Mouse (Mus musculus) embryo, embryonic 9.5 days (tissue): ENCODE results near the gene Nsl1.
A peak's percentile ranks its signal among the peaks of the same experiment; 100 is the strongest.
"Not testable (repeated sequence)": the region's sequence is repeated elsewhere in the genome, so short reads cannot be mapped to it uniquely, and the experiment has no call there.

Source experiments
- DNase-seq: peaks from one replicate; pipeline ENCODE4 v3.0.0-alpha.2; 2017; ENCODE audit errors: extremely low spot score

Nsl1 gene

DNA sequence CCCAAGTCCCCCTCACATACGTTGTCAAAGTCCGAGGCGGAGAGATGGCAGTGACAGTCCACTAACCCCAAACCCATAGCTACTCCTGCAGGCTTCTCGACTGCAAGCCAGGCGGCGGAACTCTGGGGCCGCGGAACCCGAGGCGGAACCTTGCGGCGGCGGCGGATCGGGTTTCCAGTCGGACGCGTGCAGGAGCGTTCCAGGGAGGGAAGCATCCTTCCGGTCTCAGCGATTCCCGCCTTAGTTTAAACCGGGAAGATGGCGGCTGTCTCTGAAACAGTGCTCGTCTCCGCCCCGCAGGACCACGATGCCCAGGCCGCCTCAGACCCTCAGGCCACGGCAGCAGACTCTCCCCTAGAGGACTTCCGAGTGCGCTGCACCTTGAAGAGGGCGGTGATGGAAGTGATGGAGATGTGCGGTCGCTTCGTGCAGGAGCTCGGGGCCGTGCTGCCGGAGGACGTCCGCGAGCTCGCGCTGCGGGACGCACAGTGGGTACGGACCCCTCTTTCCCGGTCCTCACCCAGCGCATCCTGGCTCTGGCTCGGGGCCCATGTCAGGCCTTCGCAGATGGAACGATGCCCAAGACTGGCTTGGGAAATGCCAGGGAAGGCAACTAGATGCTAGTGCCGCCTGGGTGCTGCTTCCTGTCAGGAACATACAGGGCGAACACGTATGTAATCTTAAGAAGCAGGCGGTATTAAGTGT lies at the start of gene Nsl1, which contains the start of gene Tatdn3:
Gene Nsl1, plus strand, starts transcription at position 232 of the 705 bp plus-strand sequence.
Gene Tatdn3, minus strand, starts transcription at position 152 of the 705 bp plus-strand sequence.
- peak; percentile 93 for DNase-seq

DNA sequence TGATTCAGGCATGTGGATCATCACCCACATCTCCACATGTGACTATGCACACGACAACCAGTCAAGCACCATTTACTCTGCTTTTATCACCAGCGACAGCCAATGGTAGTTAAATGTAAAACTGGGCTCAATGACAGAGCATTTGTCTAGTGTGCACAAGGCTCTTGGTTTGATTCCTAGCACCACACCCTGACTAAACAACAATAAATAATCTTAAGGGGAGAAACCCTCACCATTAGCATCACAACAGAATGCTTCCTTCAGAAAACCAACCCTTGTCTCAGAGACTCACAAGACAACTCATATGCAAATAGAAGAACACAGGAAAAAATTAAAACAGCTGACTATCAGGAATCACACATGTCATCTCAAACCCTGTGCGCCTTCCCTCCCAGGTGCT lies 48.5 kb upstream of the Nsl1 start:
- DNase-seq, result no peak

DNA sequence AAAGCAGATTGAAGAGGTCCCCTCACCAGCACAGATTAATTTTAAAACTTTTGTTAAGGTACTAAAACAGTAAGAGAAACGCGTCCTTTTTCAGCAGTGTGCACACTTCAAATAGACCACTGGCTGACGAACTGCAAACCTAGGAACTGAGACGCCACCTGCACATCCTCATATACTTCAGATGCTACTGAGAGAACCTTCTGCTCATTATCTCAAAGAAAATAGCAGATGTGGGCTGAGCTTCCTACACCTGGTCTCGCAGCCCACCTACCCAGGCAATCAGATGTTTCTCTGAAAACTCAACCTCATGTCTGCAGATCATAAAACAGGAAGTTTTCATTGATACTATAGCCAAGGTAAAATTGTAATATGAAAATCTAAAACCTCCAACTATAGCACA lies 43.0 kb upstream of the Nsl1 start:
- DNase-seq, result no peak

DNA sequence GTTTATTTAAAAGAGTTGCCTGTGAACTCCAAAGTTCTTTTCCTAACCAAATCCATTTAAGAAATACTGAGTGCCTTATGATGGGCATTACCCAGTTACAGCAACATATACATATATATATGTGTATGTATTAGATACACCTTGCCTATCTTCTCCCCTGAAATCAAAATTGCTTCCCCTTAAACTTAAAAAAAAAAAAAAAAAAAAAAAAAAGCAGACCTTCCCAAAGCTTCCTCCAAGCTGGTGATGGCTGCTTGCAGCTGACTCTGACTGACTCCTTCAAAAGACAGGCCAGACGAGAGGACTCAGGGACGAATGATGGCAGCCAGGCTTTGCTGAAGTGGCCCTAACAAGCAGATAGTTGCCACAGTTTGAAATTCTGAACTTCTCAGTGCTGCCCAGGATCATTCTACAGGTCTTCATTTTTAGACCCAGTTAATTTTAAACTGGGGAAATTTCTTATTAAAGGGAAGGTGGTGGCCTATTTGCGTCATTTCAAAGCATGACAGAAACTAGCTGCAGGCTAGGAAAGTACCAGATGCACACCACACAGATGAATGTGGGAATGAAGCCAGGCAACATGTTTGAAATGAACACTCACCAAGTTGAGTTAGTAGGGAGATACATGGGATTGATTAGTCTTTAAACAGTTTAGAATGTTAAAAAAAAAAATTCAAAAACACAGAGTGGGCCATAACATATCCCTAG lies 42.4 kb upstream of the Nsl1 start:
- no peak for DNase-seq

DNA sequence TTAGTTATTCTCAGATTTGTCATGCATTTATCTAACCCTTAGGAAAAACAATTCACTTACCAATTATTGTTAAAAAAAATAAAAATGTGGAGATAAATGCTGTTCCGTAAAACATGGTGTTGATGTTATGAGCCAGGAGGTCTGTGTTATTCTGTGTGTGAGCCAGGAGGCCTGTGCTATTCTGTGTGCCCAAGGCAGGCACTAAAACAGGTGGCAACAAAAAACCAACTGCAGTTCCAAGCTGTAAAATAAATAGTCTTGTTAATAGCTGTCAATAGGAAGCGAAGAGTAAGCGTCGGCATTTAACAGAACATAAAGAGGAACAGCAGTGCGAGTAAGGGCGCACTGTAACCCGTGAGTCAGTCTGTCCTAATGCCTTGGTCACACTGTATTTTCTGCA lies 41.8 kb upstream of the Nsl1 start:
- DNase-seq, result no peak

DNA sequence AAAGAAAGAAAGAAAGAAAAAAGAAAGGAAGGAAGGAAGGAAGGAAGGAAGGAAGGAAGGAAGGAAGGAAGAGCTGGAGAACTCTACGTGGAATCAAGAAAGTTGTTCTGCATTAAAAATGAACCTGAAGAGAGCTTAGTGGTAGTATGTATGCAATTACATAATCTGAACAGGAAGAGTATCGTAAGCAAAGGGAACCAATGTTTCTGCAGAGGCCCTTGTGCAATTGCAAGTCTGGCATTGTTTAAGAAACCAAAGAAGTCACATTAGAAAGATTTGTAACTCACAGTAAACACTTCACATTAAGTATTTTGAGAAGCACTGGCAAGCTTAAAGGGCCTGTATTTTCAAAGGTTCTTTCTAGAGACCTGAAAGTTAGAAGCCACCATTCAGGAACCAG lies 39.7 kb upstream of the Nsl1 start:
- DNase-seq, result no peak

DNA sequence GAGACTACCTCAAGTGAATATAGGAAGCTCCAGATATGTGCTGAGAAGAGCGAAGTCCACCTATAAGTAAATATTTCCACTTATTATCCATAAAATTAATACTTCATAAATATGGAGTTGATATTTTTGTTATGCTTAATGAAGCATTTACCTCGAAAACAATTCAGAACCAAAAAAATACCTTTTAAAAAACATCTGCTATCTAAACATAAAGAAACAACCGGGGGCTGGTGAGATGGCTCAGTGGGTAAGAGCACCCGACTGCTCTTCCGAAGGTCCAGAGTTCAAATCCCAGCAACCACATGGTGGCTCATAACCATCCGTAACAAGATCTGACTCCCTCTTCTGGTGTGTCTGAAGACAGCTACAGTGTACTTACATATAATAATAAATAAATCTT lies 39.0 kb upstream of the Nsl1 start:
- DNase-seq, result not testable (repeated sequence)

DNA sequence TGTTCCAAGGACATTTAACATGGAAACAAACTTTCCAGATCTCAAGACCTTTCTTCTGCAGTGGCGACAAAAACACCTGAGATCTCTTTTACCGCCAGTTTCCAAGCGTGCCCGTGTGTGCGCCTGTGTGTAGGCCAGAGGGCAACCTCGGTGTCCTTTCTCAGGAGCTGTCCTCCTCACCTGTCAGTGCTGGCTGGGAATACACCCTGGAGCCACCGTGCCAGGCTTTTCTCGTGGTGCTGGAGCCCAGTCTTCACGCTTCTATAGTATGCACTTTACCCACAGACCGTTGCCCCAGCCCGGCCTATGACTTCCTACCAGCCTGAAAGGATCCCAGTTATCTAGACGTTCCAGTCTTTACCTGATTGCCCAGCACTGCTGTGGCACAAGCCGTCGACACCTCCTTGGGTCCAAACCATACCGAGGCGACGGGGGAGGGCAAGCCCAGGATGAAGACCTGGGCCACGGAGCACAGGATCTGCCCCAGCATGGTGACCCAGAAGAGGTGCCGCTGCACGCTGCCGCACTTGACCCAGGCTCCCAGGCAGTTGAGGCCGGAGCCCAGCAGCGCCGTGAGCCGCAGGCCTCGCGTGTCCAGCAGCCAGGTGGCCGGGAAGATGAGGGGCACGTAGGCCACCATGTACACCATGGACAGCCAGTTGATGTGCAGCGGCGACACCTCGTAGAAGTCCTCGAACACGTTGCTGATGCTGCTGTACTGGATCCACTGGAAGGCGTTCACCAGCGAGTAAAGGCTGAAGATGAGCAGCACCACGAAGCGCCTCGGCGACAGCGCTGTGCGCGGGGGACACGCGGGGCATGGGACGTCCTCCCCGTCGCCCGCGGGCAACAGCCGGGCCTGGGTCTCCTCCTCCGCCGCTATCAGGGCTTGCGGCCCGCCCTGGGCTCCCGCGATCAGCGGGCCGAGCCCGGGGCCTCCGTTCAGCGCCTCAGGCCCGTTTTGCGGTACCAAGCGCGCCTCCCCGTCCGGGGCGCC lies 37.5 kb upstream of the Nsl1 start:
- DNase-seq, result no peak

DNA sequence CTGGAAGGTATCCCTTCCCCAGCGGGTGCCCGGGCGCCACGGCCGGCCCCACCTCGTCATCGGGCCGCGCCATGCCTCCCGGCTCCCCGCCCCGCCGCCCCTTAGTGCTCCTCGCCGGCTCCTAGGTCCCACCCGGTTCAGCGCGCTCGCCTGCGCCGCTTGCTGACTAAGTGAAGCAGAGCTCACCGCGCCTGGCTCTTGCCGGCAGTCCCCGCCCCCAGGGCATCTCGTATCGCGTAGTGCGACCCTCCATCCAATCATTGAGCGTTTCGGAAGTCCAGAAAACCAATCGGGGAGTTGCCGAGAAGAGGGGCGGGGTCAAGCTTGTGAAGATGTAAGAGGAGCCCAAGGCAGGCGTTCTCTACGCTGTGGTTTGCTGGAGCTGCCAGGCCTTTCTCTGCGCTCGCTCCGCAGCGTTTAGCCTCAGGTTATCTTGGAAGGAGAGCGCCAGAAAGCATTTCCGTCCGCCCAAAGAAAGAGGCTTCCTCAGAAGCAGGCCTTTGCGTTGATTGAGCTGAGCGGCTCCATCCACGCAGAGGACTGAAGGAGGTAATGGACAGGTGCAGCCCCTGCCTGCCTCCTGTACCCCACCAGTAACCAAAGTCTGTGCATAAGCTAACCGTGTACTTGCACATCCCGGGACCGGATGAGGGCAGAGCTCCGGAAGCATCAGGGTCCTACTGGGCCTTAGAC lies 36.6 kb upstream of the Nsl1 start, which contains the start of gene Flvcr1:
Gene Flvcr1, minus strand, starts transcription at position 138 of the 693 bp plus-strand sequence.
- DNase-seq, result peak; percentile 97

DNA sequence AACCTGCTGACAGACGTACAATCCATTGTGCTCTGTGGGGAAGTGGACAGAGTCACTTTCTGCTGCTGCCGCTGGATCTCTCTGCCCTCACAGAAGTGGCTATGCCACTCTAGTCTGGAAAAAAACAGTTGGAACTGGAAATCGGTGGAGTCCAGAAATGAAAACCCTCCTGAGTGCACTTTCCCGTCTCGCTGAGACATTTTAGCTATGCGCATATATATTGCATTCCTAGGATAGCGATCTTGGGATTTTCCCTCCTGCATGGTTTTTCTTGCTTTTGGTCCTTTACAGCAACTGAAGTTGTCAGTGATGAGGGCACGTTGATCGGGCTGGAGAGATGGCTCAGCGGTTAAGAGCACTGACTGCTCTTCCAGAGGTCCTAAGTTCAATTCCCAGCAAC lies 32.6 kb upstream of the Nsl1 start:
- no peak for DNase-seq

DNA sequence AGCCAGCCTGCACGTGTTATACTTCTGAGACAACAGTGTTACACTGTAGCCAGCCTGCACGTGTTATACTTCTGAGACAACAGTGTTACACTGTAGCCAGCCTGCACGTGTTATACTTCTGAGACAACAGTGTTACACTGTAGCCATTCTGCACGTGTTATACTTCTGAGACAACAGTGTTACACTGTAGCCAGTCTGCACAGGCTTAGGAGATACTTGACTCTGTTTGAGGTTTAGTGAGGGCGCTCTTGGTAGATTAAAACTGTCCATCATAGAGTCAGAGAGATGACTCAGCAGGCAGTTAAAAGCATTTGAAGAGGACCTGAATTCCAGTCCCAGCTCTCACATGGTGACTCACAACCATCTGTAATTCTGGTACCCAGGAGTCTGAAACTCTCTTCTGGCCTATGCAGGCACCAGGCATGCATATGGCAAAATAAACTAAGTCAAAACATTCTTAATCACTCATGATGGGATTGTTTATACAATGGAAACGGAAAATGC lies 31.8 kb upstream of the Nsl1 start:
- DNase-seq, result not testable (repeated sequence)

DNA sequence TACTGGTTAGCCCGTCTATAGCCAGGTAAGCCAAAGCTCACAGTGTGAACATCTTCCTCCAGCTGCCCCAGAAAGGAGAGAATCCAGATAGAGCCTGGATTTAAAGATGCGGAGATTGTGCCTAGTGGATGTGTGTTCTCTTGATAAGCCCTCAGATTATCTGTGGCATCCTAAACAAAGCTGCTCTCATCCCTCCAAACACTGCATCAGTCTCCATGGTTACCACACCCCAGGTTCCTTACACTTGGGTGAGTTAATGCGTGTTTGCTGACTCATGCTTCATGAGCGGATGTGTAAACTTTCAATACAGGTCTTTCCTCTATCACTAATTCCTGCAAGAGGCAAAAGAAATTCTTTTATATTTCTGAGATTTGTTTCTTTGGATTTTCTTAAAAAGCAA lies 27.2 kb upstream of the Nsl1 start:
- DNase-seq, result peak; percentile 20

DNA sequence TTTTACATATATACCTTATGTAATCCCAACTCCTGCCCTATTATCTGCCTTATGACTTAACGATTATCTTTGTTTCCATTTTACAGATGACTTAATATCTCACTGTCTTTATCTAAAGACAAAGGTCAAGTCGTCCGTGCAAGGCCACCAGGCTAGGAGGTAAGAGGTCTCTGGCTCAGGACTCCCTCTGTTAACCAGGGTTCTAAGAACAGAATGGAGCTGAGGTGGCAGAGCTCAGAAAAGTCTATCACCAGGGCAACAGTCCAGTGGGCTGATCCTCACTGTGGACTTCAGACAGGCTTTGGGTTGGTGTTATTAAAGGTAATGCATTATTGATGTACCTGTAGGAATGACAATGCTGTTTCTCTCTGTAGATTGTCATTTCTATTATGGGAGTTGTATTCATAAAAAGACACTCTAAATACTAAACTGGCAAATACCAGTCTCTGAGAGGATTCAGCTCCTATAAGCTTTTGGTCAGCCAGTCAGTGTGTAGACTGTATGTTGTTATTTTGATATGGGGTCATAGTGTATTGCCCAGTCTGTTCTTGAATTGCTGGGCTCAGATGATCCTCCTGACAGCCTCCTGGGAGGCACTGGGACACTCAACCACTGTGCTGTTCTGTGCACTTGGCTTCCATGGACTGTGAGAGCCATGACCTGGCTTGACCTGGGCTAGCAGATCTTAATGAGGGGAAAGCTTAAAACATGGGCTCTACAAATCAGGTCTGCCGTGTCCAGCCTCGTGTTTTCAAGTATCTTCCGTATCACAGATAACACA lies 26.1 kb upstream of the Nsl1 start, which contains the start of gene Spata45:
Gene Spata45, plus strand, starts transcription at position 86 of the 781 bp plus-strand sequence.
- DNase-seq, result no peak

DNA sequence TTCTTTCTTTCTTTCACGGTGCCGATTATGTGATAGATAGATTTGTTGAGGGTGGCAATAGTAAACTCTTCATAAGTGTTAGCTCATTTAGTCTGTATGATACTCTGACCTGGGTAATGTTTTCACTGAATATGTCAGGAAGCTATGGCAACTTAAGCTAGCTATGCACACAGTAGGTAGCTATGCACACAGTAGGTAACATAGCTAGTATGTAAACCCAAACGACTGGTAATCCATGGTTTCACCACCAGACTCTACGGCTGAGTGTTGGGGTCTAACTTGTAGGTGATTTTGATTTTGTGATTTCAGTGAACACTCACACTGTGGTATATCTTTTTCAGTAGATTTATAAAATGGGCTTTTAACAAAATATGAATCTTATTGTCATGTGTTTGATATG lies 24.8 kb upstream of the Nsl1 start:
- DNase-seq, result no peak

DNA sequence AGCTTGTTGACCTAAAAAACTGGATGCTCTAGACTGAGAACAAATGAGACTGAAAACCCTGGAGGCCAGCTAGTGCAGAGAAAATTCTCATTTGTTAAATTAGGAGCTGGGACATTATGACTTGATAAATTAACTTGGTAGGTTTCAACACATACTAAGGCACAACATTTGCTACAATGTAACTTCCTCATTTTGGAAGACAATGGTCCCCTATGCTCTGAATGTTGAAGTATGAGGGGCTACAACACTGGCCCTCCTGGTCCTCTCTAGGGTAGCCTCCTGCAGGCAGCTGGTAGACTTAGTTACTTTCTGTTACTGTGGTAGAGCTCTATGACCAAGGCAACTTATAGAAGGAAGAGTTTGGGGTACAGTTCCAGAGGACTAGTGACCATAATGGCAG lies 21.5 kb upstream of the Nsl1 start:
- DNase-seq, result no peak

DNA sequence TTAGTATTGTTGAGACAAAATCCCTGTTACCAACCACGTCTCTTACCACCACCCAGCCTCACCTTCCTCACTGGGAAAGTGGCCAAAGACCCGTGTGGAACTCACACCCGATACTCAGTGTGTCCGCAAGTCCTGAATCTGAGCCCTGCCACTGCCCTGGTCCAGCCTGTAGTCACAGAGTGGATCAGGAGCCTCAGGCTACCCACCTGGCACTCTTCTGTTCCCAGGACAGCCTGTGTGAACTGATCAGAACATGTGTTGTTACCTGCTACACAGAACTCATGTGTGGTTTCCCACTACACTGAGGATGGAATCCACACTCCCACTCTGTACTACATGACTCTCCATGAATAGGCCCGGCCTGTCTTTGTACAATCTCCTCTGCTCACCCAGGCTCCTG lies 20.7 kb upstream of the Nsl1 start:
- no peak for DNase-seq

DNA sequence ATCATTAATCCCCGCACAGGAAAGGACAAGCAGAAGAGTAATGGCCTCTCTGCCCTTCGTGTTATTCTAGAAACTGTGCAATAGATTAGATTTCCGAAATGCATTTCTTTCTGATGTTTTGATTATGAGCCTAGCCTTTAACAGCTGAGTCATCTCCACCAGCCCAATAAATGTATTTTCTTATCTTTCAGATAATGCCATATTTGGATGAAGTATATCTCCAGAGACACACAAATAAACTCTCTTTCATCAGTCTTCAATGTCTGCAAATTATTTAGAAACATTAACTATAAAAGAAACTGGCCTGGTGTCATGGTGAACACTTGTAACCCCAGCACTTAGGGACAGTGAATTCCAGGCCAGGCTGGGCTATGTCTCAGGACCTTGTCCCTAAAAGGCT lies 20.1 kb upstream of the Nsl1 start:
- DNase-seq, result no peak

DNA sequence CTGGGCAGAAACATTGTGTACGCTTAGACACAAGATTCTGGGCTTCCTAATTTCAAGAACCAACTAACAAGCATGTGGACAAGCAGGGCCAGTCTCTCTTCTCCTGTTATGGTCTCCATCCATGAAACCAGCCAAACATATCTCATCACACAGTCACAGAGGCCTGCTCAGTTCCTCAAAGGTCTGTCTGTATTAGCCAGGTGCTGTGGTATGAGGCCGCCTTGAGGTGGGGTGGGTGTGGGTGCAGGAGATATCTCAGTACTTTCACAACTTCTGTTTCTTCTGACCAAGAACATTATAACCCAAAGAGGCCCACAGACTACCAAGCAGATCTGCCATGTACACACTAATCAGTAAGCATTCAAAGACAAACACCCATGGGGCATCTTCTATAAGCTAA lies 17.5 kb upstream of the Nsl1 start:
- DNase-seq, result no peak

DNA sequence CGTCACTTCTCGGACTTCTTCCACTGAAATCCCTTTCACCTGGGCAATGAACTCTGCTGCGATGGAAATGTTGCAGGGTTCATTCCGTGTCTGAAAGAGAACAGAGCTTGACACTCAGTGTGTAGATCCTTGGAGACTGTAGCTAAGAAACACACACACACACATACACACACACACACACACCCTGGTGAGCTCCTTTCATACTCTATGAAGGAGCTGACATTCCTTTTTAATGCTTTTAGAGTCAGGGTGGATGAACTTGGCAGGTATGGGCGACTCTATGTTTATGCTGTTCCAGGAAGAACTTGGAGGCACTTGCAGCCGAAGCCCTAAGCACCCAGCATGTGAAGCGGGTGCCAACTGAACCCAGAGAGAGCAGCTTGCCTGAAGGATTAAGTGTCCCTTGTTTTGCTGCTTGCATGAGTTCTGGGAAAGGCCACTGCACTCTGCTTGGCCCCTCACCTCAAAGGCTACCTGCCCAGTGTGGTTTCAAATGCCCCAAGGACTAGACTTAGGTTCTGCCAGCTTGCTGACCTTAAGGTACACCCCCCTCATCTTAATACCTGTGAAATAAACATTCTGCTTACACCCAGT lies 16.5 kb upstream of the Nsl1 start:
- DNase-seq, result no peak

DNA sequence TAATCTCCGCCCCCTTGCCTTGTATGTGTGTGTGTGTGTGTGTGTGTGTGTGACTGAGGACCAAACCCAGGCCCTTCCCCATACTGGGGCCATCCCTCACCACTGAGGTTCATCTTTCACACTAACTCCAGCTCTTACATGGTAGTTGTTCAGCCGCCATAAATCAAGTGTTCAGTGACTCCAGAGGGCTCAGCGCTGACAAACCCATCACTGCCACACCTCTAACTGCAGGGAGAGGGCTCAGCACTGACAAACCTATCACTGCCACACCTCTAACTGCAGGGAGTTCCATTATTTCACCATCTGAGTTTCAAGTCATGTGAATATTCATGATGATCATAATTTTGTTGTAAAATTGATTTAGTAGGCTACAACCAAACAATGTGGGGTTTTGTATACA lies 9.3 kb upstream of the Nsl1 start:
- DNase-seq, result no peak
